Mouse (Mus musculus): ENCODE data around the gene Gm3072.
"Not testable (repeated sequence)": the region's sequence is repeated elsewhere in the genome, so short reads cannot be mapped to it uniquely, and the experiment has no call there.

The Gm3072 gene

GRCm38 (mm10) chr14:41624512-41624911 lies at the start of gene Gm3072:
TSS of gene Gm3072 (minus strand) at chr14:41624612.
- DNase-seq (ENCODE audit: low read depth, low spot score); H3K36me3 ChIP-seq (ENCODE audit: control insufficient read depth, insufficient read depth, low read length, poor library complexity, severe bottlenecking); H3K27me3 ChIP-seq (ENCODE audit: control insufficient read depth, insufficient read depth, low read length, poor library complexity, severe bottlenecking): not testable (repeated sequence)

- not testable (repeated sequence) for DNase-seq (ENCODE audit: low read depth, low spot score); H3K36me3 ChIP-seq (ENCODE audit: control insufficient read depth, insufficient read depth, low read length, poor library complexity, severe bottlenecking); H3K27me3 ChIP-seq (ENCODE audit: control insufficient read depth, insufficient read depth, low read length, poor library complexity, severe bottlenecking)
Measured at GRCm38 (mm10) chr14:41648176-41648575, 23.8 kb upstream of the Gm3072 start.

- not testable (repeated sequence) for DNase-seq (ENCODE audit: low read depth, low spot score); H3K36me3 ChIP-seq (ENCODE audit: control insufficient read depth, insufficient read depth, low read length, poor library complexity, severe bottlenecking); H3K27me3 ChIP-seq (ENCODE audit: control insufficient read depth, insufficient read depth, low read length, poor library complexity, severe bottlenecking)
Measured at GRCm38 (mm10) chr14:41646387-41646786, 22.0 kb upstream of the Gm3072 start, which contains the start of gene Gm3676. TSS of gene Gm3676 (minus strand) at chr14:41646487.

GRCm38 (mm10) chr14:41630144-41630543 lies 5.7 kb upstream of the Gm3072 start:
- not testable (repeated sequence) for DNase-seq (ENCODE audit: low read depth, low spot score)

GRCm38 (mm10) chr14:41622535-41622934 lies 1.9 kb downstream of the Gm3072 start:
- DNase-seq (ENCODE audit: low read depth, low spot score); H3K36me3 ChIP-seq (ENCODE audit: control insufficient read depth, insufficient read depth, low read length, poor library complexity, severe bottlenecking); H3K27me3 ChIP-seq (ENCODE audit: control insufficient read depth, insufficient read depth, low read length, poor library complexity, severe bottlenecking): not testable (repeated sequence)

More at GRCm38 (mm10) chr14:41630144-41630543, 5.7 kb upstream of the Gm3072 start:
- not testable (repeated sequence) for H3K36me3 ChIP-seq (ENCODE audit: control insufficient read depth, insufficient read depth, low read length, poor library complexity, severe bottlenecking); H3K27me3 ChIP-seq (ENCODE audit: control insufficient read depth, insufficient read depth, low read length, poor library complexity, severe bottlenecking)

- not testable (repeated sequence) for H3K27me3 ChIP-seq (ENCODE audit: control insufficient read depth, insufficient read depth, low read length, poor library complexity, severe bottlenecking); DNase-seq (ENCODE audit: low read depth, low spot score); H3K36me3 ChIP-seq (ENCODE audit: control insufficient read depth, insufficient read depth, low read length, poor library complexity, severe bottlenecking)
Measured at GRCm38 (mm10) chr14:41610690-41611089, 13.7 kb downstream of the Gm3072 start.

GRCm38 (mm10) chr14:41600935-41601334 lies 23.5 kb downstream of the Gm3072 start:
- DNase-seq (ENCODE audit: low read depth, low spot score); H3K27me3 ChIP-seq (ENCODE audit: control insufficient read depth, insufficient read depth, low read length, poor library complexity, severe bottlenecking); H3K36me3 ChIP-seq (ENCODE audit: control insufficient read depth, insufficient read depth, low read length, poor library complexity, severe bottlenecking): not testable (repeated sequence)

GRCm38 (mm10) chr14:41586346-41586745 lies 38.1 kb downstream of the Gm3072 start:
- H3K36me3 ChIP-seq (ENCODE audit: control insufficient read depth, insufficient read depth, low read length, poor library complexity, severe bottlenecking); H3K27me3 ChIP-seq (ENCODE audit: control insufficient read depth, insufficient read depth, low read length, poor library complexity, severe bottlenecking); DNase-seq (ENCODE audit: low read depth, low spot score): not testable (repeated sequence)

- not testable (repeated sequence) for H3K36me3 ChIP-seq (ENCODE audit: control insufficient read depth, insufficient read depth, low read length, poor library complexity, severe bottlenecking); DNase-seq (ENCODE audit: low read depth, low spot score)
Measured at GRCm38 (mm10) chr14:41572911-41573310, 51.5 kb downstream of the Gm3072 start, which contains the start of gene 1700049E17Rik2. TSS of gene 1700049E17Rik2 (plus strand) at chr14:41573211.

More at GRCm38 (mm10) chr14:41572911-41573310, 51.5 kb downstream of the Gm3072 start, which contains the start of gene 1700049E17Rik2:
- not testable (repeated sequence) for H3K27me3 ChIP-seq (ENCODE audit: control insufficient read depth, insufficient read depth, low read length, poor library complexity, severe bottlenecking)

All from splenic B cell, adult 2 months (primary cell).